Mouse (Mus musculus) megakaryocyte, embryonic 14.5 days (primary cell): ENCODE data around the gene Bloc1s3.

ENCODE experiments used
- FLI1 ChIP-seq: IDR thresholded peaks from 2 replicates; pipeline ENCODE4 v1.6.1; 2012; ENCODE audit warnings: low read length, inconsistent platforms, mixed read lengths
- GATA1 ChIP-seq: IDR thresholded peaks from 3 replicates; pipeline ENCODE4 v1.6.1; 2012; ENCODE audit warnings: mixed read lengths, low read length, inconsistent platforms, borderline replicate concordance

- TF ChIP-seq GATA1 (no peak), FLI1 (no peak)
These were observed 11.9 kb upstream of the Bloc1s3 start for GRCm38 (mm10) chr7:19520032-19520431.
